ENCODE assay signal across 8 mouse cellular contexts in the genomic region with DNA sequence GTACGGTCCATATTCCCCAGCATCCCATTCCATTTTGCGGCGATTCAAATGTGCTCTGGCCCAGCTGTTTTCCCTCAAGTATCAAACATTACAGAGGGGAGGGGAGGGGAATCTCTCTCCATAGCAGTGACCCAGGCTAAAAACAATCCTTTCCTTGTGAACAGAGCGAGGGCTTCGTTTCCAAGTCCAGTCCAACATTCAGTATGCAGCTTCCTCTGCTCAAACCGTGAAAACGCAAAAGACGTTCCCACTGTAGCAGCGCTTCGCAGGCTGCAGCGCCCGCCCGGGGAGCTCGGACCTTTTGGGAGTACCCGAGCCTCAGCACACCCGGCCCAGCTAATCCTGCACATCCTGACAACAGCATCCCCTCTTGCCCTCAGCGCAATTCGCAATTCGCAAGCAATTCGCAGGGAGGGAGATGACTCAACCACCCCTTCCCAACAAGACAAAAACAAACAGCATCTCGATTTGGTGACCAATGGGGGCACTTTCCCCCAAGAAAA.
DNase-seq lines count a peak whose midpoint lies in the region; ATAC-seq and TF ChIP-seq lines count a peak whose summit lies in the region.

No protein-coding gene starts in this region.

- DNase-seq in gastrocnemius, adult 2 months: peak; percentile 42
- no peak for DNase-seq in gastrocnemius, adult 8-10 months (ENCODE audit: low spot score in 2 of 2)
- peak; percentile 56 for DNase-seq in NIH3T3 (ENCODE audit: low read depth)
- DNase-seq in heart, adult 9 months (ENCODE audit: low spot score in 2 of 2): peak; percentile 41 to 55
- peak; percentile 38 for DNase-seq in limb, embryonic 11.5 days (ENCODE audit: low spot score)
- DNase-seq in adrenal gland, adult 18-20 months (ENCODE audit: low spot score in 2 of 2): no peak
- DNase-seq in spleen, adult 18-20 months: no peak
- no peak for DNase-seq in left cerebral cortex, adult 8-10 months (ENCODE audit: low spot score in 2 of 2)

- H3K36me3 ChIP-seq in limb, embryonic 11.5 days (ENCODE audit: control insufficient read depth, insufficient read depth, low read length): no peaks in the 10 kb centered on the region

- H3K4me2 ChIP-seq in limb, embryonic 11.5 days (ENCODE audit: low read depth, severe bottlenecking): peak overlapping the region; percentile 25; the same call in 1 of the 2 replicates

- 37% methylated on average over 21 of the region's 21 CpGs for whole genome bisulfite sequencing in limb, embryonic 11.5 days

- H3K4me3 ChIP-seq in gastrocnemius, adult 2 months: peak overlapping the region; percentile 73
- H3K4me3 ChIP-seq in limb, embryonic 11.5 days (ENCODE audit: low read depth, low read length): no peak overlapping the region

- H3K9me3 ChIP-seq in limb, embryonic 11.5 days (ENCODE audit: control insufficient read depth, low read length): no peaks in the 10 kb centered on the region

- TF ChIP-seq CTCF in gastrocnemius, adult 2 months (IDR thresholded peaks at IDR 0.05): no peak

- no peaks in the 10 kb centered on the region for H3K27me3 ChIP-seq in limb, embryonic 11.5 days (ENCODE audit: control insufficient read depth, insufficient read depth, low read length)

- intact Hi-C loops in gastrocnemius, adult 2 months (cut with DNase I): no loop called here

- peaks cover 12% of the 10 kb centered on the region for H3K4me1 ChIP-seq in limb, embryonic 11.5 days (ENCODE audit: control insufficient read depth, insufficient read depth, low read length)

- H3K27ac ChIP-seq in gastrocnemius, adult 2 months: peak overlapping the region; percentile 83
- H3K27ac ChIP-seq in limb, embryonic 11.5 days (replicated peaks; ENCODE audit: low read depth, low read length): peak overlapping the region; percentile 52; the same call in 1 of the 2 replicates

- ATAC-seq in limb, embryonic 11.5 days (ENCODE audit: insufficient number of reproducible peaks, low FRiP score, low TSS enrichment, low read depth): no peak

- H3K9ac ChIP-seq in limb, embryonic 11.5 days (ENCODE audit: low read length): no peak overlapping the region

Comparison
In these comparisons a context has a peak if more than half of its experiments do, and no peak if none do; other contexts are left out.
1. DNase-seq: peak in gastrocnemius, adult 2 months (single experiment), NIH3T3 (single experiment), heart, adult 9 months (2 of 2) and limb, embryonic 11.5 days (single experiment); none in gastrocnemius, adult 8-10 months (0 of 2), adrenal gland, adult 18-20 months (0 of 2), spleen, adult 18-20 months (0 of 2) and left cerebral cortex, adult 8-10 months (0 of 2).